Mouse (Mus musculus) embryo, embryonic 11.5 days (tissue): ENCODE measurements around the gene Dexi.
A peak's percentile ranks its signal among the peaks of the same experiment; 100 is the strongest.

Experiments
- DNase-seq: peaks from one replicate; pipeline ENCODE4 v3.0.0-alpha.2; 2012; ENCODE audit warnings: low read depth, low spot score

Gene Dexi

DNA sequence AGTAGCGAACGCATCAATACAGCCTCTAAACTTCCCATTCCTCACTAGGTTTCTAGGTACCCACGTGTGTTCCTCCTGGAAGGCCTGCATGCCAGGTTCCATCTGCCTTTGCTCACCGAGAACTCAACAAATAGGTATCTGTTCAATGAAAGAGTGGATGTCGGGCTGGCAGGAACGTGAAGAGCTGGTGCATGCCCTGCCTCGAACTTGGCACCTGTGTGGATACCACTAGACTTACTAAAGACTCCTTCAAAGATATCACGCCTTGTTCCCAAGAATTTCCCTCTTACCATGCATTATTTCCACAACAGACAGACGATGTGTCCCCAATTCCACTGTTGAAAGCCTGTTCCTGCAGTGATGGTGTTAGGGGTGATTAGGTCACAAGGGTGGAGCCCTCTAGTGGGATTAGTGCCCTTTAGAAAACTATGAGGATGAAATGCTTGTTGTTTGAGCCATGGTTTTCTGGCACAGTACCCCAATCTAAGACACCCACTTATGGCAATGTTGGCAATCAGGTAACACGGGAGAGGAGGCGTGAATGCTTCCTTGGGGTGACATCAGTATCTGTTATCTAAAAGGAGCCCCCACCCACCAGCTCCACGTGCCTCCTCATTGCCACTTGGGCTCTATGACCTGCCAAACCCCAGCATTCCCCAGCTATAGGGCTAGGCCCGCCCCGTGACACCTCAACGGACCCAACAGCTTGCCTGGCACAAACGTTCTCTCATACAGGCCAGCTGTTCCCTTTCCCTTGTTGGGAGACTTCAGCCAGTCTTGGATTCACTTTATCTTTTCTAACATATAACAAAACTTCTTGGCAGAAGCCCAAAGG lies 1.9 kb downstream of the Dexi start:
- DNase-seq, result no peak

GRCm38 (mm10) chr16:10536961-10537360 lies 5.9 kb downstream of the Dexi start:
- no peak for DNase-seq

- DNase-seq, result no peak
Measured at GRCm38 (mm10) chr16:10536323-10536722, 6.5 kb downstream of the Dexi start.

GRCm38 (mm10) chr16:10534567-10534966 lies 8.3 kb downstream of the Dexi start:
- no peak for DNase-seq

GRCm38 (mm10) chr16:10533781-10534180 lies 9.1 kb downstream of the Dexi start:
- no peak for DNase-seq

- no peak for DNase-seq
Measured at GRCm38 (mm10) chr16:10530179-10530578, 12.7 kb downstream of the Dexi start.

DNA sequence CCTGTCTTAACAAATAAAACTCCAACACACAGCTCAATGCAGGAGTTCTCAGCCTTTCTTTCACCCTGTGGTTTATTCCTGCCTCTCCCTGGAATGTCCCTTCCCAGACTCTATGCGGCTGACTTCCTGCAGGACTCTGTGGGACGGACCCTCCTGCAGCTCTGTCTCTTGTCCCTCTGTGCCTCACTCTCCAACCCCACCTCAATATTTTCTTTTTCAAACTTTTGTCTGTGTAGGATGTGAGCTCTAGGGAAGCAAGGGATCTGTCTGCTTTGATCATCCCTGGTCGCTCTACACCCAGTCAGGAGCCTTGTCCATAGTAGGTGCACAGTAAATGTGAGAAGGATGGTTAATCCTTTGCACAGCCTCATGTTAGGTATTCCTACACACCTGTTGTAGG lies 14.5 kb downstream of the Dexi start:
- no peak for DNase-seq

- no peak for DNase-seq
Measured at GRCm38 (mm10) chr16:10527046-10527644, 15.7 kb downstream of the Dexi start.

DNA sequence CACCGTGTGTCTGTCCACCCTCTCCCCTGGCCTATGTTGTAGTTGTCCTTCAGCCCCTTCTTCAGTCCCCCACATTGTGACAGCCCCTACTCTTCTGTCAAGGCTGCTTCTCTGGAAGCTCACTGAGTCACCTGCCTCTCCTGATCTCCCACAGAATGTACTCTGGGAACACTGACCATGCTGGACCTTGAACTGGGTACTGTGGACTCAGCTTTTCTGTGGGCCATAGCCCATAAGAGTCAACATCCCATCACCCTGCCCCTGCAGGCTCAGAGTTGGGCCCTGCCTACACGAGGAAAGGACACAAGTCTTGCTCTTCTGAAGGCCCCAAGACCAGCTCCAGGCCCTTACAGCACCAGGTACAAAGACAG lies 17.3 kb downstream of the Dexi start:
- no peak for DNase-seq

GRCm38 (mm10) chr16:10524866-10525609 lies 17.8 kb downstream of the Dexi start:
- no peak for DNase-seq

GRCm38 (mm10) chr16:10523650-10524049 lies 19.2 kb downstream of the Dexi start:
- DNase-seq, result no peak

GRCm38 (mm10) chr16:10522811-10523210 lies 20.0 kb downstream of the Dexi start:
- peak; percentile 52 for DNase-seq

DNA sequence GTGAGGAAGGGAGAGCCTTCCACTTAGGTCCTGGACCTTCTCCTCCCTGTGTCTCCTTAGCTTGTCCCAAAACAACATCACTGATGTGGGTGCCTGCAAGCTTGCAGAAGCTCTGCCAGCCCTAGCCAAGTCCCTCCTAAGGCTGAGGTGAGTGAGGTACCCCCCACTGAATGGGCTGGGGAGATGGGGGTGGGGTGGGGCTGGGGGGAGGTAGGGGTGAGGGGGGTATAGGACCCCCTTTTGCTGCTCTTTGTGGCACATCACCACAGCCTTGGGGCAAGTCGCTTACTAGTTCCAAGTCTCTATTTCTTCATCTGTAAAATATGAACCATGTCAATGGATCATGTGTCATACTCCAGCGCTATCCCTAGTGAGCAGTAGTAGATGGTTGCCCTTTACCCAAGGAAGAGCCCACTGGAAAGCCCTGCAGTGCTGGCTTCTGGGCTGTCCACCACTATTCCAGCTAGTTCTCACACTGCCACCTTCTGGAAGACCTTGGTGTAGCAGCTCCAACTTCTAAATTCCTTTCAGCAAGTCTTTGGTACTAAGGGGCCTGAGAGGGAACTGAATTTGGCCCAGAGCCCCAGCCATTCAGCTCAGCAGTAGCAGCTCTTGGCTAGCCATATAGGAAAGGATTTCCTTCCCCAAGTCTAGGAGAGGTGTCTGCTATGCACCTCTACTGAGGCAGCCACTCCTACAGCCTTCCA lies 21.8 kb downstream of the Dexi start:
- peak; percentile 73 for DNase-seq

- DNase-seq, result no peak
Measured at GRCm38 (mm10) chr16:10518030-10518429, 24.8 kb downstream of the Dexi start.

GRCm38 (mm10) chr16:10515953-10516572 lies 26.8 kb downstream of the Dexi start:
- DNase-seq, result no peak

- DNase-seq, result no peak
Measured at GRCm38 (mm10) chr16:10511134-10511520, 31.7 kb downstream of the Dexi start.

GRCm38 (mm10) chr16:10510477-10511133 lies 32.2 kb downstream of the Dexi start:
- DNase-seq, result no peak

DNA sequence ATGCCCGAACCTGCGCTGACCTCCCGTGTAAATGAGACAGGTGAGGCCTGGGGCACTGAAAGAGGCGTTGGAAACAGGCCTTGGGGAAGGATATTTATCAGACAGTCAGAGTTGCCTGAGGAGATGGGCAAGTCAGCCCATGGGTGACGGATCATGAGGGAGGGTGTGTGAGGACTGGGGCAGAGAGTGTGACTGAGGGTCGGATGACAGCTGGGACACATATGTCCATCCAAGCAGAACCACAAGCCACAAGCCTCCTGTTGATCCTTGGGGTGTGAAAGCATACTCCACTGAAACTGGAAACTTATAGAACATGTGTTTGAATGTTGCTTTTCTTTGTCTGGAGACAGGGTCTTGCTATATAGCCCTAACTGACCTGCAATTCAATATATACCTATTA lies 34.2 kb downstream of the Dexi start:
- no peak for DNase-seq

DNA sequence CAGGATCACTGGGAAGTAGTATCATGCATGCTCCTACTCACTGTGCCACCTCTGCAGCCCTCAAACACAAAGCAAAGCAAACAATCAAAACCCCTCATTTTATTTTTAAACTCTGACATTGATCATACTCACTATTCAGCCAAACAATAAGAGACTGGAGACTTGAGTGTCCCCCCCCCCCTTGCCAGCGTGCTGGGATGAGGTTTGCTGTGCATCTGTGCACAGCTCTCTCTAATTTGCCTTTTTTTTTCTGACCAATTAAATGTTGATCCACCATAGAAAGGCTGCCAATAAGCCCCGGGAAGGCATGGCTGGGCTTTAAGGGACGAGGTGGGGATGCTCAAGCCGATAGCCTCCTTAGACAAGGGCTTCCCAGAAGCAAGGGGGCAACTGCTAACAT lies 35.4 kb downstream of the Dexi start:
- no peak for DNase-seq

- DNase-seq, result no peak
Measured at GRCm38 (mm10) chr16:10503058-10503457, 39.8 kb downstream of the Dexi start.

GRCm38 (mm10) chr16:10501865-10502264 lies 41.0 kb downstream of the Dexi start:
- DNase-seq, result peak; percentile 69
